Mouse (Mus musculus) embryonic facial prominence, embryonic 15.5 days (tissue): ENCODE results near the gene Hopx. TPM values are rescaled to one million over a fixed set of nuclear protein-coding genes. Genes with fewer than 3 reads are reported as not detected.

Experiments
- ATAC-seq: fragments of 200-750 bp; cut with Nextera tagmentation; 2 replicates; pipeline ENCODE4 v1.8.0; 2017; ENCODE audit warnings: low read depth, moderate TSS enrichment; ENCODE audit not compliant: insufficient number of reproducible peaks, low FRiP score, low TSS enrichment
- H3K27ac ChIP-seq: fragments of 300-500 bp; sonication (generic); replicated peaks from 2 replicates; pipeline ENCODE4 v1.5.1; 2015; ENCODE audit warnings: mild to moderate bottlenecking, inconsistent platforms
- H3K27me3 ChIP-seq: fragments of 300-500 bp; sonication (generic); 2 replicates; pipeline ENCODE4 v1.6.1; 2015; ENCODE audit warnings: inconsistent platforms
- H3K36me3 ChIP-seq: fragments of 300-500 bp; sonication (generic); 2 replicates; pipeline ENCODE4 v1.6.1; 2015; ENCODE audit warnings: mild to moderate bottlenecking, inconsistent platforms
- H3K4me1 ChIP-seq: fragments of 300-500 bp; sonication (generic); 2 replicates; pipeline ENCODE4 v1.6.1; 2015; ENCODE audit warnings: inconsistent platforms
- H3K4me2 ChIP-seq: fragments of 300-500 bp; sonication (generic); replicated peaks from 2 replicates; pipeline ENCODE4 v1.6.1; 2015; ENCODE audit warnings: mild to moderate bottlenecking, inconsistent platforms
- H3K4me3 ChIP-seq: fragments of 300-500 bp; sonication (generic); replicated peaks from 2 replicates; pipeline ENCODE4 v1.5.1; 2015; ENCODE audit warnings: mild to moderate bottlenecking, inconsistent platforms
- H3K9ac ChIP-seq: fragments of 300-500 bp; sonication (generic); 2 replicates; pipeline ENCODE4 v1.6.1; 2015; ENCODE audit warnings: inconsistent platforms
- H3K9me3 ChIP-seq: fragments of 300-500 bp; sonication (generic); replicated peaks from 2 replicates; pipeline ENCODE4 v1.6.1; 2016; ENCODE audit warnings: inconsistent platforms
- WGBS: fragments of 180-500 bp; shearing (Covaris S2); methylation state at CpG from one replicate; pipeline ENCODE4 v1.1.7; 2015; 5-methylcytosine and 5-hydroxymethylcytosine counted together
- polyA plus RNA-seq: library from polyadenylated mRNA; unstranded; fragments of >200 nt; fragmentation: Nextera tagmentation; extraction: Ambion mirVana; gene quantifications from 2 replicates; pipeline ENCODE4 v1.2.1, GENCODE M21; 2015

Hopx gene
- polyA plus RNA-seq, result 3.5 and 4.7 TPM in 2 replicates

DNA sequence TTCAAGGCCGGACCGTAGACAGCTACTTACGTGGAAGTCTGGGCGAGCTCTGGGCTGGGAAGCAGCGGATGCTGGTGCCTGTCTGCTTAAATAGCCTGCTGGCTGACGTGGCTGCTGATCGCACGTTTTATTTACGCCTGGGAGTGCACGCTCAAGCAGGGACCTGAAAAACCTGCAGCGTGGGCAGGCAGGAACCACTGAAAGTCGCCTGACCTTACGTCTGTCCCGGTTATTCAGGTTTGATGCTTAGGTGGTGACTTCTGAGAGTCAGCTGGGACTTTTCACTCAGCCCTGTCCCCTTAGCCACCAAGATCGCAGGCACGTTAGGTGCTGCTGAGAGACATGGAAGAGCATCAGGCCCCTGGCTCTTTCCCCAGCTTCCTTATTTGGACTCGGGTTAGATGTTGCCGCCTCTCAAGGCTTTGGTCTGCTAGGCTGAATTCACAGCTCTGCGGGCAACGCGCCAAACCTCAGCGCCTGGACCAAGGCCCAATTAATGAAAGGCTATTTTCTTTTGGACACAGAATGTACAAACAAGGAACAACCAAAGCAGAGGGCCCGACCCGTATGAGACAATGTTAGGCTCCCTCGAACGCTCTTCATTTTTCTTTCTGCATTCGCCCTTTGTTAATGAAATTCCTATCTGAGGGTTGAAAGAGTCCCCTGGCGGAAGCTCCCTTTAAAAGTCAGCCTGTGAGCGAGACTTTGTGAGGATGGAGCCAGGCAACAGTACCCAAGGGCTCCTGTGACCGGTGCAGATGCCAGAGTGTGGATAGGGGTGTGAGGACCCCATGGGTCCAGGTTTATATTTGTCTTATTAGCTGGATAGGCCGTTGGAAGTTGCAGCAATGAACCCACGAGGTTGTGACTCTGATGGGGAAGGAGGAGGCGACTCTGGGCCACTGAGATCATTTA lies at the start of gene Hopx:
TSS of gene Hopx (minus strand) at position 305 of the 915 bp plus-strand sequence.
- Histone ChIP-seq H3K9ac (no peak within 1 kb of the TSS), H3K4me3 (no peak within 1 kb of the TSS), H3K4me1 (0 out of 2 replicates have a peak, but pooled peaks cover 7% of the 10 kb centered on the region), H3K9me3 (no peaks in the 10 kb centered on the region), H3K27me3 (no peaks in the 10 kb centered on the region; the same call in 1 of the 2 replicates), H3K27ac (peak within 1 kb of the TSS; percentile 34; the same call in 1 of the 2 replicates), H3K4me2 (peak within 1 kb of the TSS; percentile 27), H3K36me3 (no peaks in the 10 kb centered on the region)
- 42% methylated on average over 33 of the region's 33 CpGs for WGBS
- ATAC-seq, result no peak

DNA sequence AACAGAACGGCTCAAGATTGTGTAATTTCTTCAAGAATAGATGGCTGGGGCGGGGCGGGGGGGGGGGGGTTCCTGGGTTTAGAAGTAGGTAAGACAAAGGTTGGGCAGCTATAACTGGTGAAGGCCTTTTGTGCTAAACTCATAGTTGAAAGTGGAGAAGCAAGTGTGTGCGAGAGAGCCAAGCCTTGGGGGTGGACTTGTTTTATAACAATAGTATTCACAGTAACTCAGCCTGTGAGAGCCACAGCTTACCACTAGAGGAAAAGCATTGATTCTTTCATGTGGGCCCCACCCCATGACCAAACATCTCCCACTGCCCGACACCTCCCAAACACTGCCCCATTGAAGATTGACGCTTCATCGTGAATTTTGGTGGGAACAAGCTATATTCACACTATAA lies 48.7 kb upstream of the Hopx start:
- Histone ChIP-seq H3K9me3 (no peaks in the 10 kb centered on the region), H3K4me1 (no peaks in the 10 kb centered on the region), H3K4me2 (no peak overlapping the region), H3K4me3 (no peak overlapping the region), H3K36me3 (no peaks in the 10 kb centered on the region), H3K27me3 (no peaks in the 10 kb centered on the region), H3K9ac (no peak overlapping the region), H3K27ac (no peak overlapping the region)
- WGBS, result 81% methylated on average over 7 of the region's 7 CpGs
- ATAC-seq, result no peak

DNA sequence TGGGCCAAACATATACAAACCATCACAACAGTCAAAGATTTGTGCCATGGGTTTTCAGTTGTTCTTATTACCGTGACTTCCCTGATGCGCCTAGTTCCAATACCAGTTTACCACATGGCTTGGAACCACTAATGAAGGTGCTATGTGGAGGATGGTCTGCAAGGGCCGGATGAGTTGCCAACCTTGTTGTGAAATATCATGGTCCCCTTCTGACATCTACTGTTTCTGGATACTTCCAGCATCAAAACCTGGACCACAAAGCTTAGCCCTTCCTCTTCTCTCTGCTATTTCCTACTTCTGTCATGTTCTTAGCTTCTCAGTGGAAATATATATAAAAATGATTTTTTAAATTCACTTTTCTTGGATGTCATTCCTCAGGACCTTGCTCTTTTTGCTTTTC lies 47.6 kb upstream of the Hopx start:
- WGBS, result 91% methylated on average over 3 of the region's 3 CpGs

DNA sequence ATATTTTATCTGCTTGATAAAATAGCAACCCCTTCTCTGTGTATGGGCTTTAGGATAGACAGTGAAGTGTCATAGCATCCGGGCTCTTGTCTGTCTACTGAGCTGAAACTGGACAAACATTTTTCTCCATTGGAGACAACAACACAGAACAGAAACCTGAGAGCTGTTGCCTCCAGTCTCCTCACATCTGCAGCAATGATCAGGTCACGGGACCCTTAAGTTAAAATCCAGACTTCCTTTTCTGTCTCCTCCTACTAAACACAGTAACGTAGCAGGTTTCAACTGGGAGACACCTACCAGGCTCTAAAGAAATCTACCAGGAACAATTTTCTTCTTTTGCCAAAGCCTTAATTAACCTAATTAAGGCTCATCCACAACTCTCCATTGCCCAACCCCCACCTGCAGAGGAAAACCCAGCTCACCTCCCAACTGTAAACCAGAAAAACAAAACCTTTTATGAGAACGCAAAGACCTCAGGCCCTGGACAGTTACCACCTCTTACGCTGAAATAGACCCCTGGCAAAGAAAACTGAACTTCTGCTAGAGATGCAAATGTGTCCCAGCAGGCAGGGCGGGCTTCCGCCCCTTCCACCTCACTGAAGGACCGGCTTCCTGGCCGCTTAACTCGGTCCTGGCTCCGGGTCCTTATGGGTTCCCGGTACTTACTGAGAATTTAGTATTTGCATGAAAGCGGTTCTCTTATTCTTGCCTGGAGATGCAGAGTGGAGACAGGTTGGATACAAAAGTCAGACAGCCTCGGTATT lies 43.0 kb upstream of the Hopx start:
- Histone ChIP-seq H3K9ac (no peak overlapping the region), H3K27me3 (no peaks in the 10 kb centered on the region), H3K9me3 (no peaks in the 10 kb centered on the region), H3K36me3 (no peaks in the 10 kb centered on the region), H3K27ac (peak overlapping the region; percentile 60), H3K4me2 (no peak overlapping the region), H3K4me1 (0 out of 2 replicates have a peak, but pooled peaks cover 4% of the 10 kb centered on the region), H3K4me3 (no peak overlapping the region)
- WGBS, result 33% methylated on average over 14 of the region's 14 CpGs
- no peak for ATAC-seq

More for the DNA sequence above, 47.6 kb upstream of the Hopx start:
- Histone ChIP-seq H3K4me1 (no peaks in the 10 kb centered on the region), H3K36me3 (no peaks in the 10 kb centered on the region), H3K9me3 (no peaks in the 10 kb centered on the region), H3K4me2 (no peak overlapping the region), H3K27me3 (no peaks in the 10 kb centered on the region), H3K27ac (no peak overlapping the region), H3K9ac (no peak overlapping the region), H3K4me3 (no peak overlapping the region)
- ATAC-seq, result no peak

DNA sequence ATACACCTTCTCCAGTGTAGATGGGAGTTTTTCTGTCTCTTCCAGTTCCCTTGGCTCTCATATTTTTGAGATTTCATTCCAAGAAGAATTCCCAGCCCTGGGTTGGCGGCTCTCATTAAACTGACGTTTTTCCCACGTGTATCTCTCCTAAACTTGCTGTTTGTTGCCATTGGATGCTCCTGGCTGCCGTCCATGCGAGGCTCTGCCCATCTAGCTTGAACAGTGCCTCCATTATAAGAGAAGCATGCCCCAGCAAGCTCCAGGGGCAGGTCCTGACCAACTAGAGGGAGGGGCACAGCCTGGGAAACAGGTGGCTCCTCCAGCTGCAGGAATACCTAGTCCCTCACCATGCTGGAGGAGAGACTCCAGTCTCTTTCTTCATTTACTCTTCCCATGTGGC lies 42.0 kb upstream of the Hopx start:
- ATAC-seq, result no peak
- Histone ChIP-seq H3K4me1 (0 out of 2 replicates have a peak, but pooled peaks cover 4% of the 10 kb centered on the region), H3K36me3 (no peaks in the 10 kb centered on the region), H3K4me2 (no peak overlapping the region), H3K9ac (no peak overlapping the region), H3K4me3 (no peak overlapping the region), H3K27me3 (no peaks in the 10 kb centered on the region), H3K9me3 (no peaks in the 10 kb centered on the region), H3K27ac (no peak overlapping the region; the same call in 1 of the 2 replicates)
- 42% methylated on average over 5 of the region's 5 CpGs for WGBS

DNA sequence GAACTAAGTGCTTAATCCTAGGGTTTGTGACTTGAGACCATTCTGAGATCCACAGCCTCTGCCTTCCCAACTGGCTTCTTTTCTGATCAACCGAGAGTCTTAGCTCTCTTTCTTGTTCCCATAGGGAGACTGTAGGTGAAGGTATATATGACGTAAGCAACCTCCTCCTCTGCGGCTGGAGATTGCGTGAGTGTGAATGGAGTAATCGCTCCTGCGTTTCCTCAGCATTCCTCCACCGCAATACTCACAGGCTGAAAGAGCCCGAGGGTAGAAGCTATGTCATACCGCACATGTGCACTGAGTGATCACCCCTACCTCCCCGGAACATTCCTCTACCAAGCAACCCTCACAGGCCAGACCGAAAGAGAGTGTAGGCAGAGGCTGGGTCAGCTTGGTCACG lies 40.6 kb upstream of the Hopx start:
- H3K9me3 ChIP-seq, result no peaks in the 10 kb centered on the region
- no peak for ATAC-seq
- H3K27ac ChIP-seq, result no peak overlapping the region
- 0 out of 2 replicates have a peak, but pooled peaks cover 4% of the 10 kb centered on the region for H3K4me1 ChIP-seq
- 76% methylated on average over 12 of the region's 12 CpGs for WGBS
- H3K9ac ChIP-seq, result no peak overlapping the region
- H3K36me3 ChIP-seq, result no peaks in the 10 kb centered on the region
- no peak overlapping the region for H3K4me3 ChIP-seq
- H3K4me2 ChIP-seq, result no peak overlapping the region
- no peaks in the 10 kb centered on the region for H3K27me3 ChIP-seq

DNA sequence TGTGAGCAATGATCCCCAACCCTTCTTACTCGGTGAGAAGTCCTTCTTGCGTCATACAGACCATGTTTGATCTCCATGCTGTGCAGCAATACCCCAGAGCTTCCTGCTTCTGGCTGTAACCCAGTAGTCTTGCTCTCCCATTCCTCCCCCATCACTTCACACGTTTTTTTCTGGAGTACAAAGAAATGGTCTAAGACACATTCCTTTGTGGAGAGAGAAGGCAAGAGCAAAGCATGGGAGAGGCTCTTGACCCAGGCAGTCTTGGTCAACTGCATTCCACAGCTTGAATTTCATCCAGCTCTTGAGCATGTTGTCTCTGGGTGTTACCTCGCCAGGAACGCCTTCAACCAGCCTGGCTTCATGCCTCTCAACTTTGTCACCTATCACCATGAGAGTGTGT lies 39.9 kb upstream of the Hopx start:
- Histone ChIP-seq H3K27me3 (no peaks in the 10 kb centered on the region), H3K9ac (no peak overlapping the region), H3K4me3 (no peak overlapping the region), H3K27ac (no peak overlapping the region), H3K9me3 (no peaks in the 10 kb centered on the region), H3K4me1 (0 out of 2 replicates have a peak, but pooled peaks cover 4% of the 10 kb centered on the region), H3K4me2 (no peak overlapping the region), H3K36me3 (no peaks in the 10 kb centered on the region)
- 73% methylated on average over 5 of the region's 5 CpGs for WGBS
- no peak for ATAC-seq

DNA sequence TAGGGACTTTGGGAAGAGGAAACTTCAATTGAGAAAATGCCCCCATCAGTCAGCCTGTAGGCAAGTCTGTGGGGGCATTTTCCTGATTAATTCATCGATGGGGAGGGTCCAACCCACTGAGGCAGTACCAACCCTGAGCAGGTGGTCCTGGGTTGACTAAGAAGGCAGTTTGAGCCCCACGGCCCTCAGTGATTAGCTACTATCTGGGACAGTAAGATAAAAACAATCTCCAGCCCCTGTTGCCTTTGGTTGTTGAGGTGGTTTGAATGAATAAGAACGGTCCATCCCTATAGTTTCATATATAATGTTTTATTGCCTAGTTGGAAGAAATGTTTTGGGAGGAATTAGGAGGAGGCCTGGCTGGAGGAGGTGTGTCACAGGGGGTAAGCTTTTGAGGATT lies 36.8 kb upstream of the Hopx start:
- no peak overlapping the region for H3K9ac ChIP-seq
- WGBS, result 81% methylated on average over 3 of the region's 3 CpGs
- ATAC-seq, result no peak
- H3K27me3 ChIP-seq, result no peaks in the 10 kb centered on the region
- H3K4me1 ChIP-seq, result no peaks in the 10 kb centered on the region
- H3K9me3 ChIP-seq, result no peaks in the 10 kb centered on the region
- H3K4me3 ChIP-seq, result no peak overlapping the region
- no peak overlapping the region for H3K27ac ChIP-seq
- H3K4me2 ChIP-seq, result no peak overlapping the region
- no peaks in the 10 kb centered on the region for H3K36me3 ChIP-seq

DNA sequence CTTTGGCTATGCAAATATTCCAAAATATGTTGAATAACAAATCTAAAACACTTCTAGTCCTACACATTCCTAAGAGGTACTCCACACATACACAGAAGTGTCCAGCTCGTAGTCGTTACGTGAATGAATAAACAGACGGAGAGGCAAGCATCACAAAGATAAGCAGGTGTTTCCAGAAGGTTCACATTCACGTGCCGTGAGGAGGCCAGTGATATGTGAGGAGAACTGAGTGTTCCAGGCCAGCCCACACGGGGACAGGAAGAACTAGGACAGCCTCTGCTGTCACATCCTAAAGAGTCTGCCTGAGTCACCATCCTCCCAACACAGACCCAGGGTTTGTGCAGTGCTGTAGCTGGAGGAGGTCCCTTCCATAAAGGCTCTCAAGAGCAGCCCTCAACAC lies 36.2 kb upstream of the Hopx start:
- Histone ChIP-seq H3K9me3 (no peaks in the 10 kb centered on the region), H3K4me2 (no peak overlapping the region), H3K9ac (no peak overlapping the region), H3K36me3 (no peaks in the 10 kb centered on the region), H3K27me3 (no peaks in the 10 kb centered on the region), H3K4me3 (no peak overlapping the region), H3K4me1 (no peaks in the 10 kb centered on the region), H3K27ac (no peak overlapping the region)
- WGBS, result 79% methylated on average over 7 of the region's 7 CpGs
- ATAC-seq, result no peak

DNA sequence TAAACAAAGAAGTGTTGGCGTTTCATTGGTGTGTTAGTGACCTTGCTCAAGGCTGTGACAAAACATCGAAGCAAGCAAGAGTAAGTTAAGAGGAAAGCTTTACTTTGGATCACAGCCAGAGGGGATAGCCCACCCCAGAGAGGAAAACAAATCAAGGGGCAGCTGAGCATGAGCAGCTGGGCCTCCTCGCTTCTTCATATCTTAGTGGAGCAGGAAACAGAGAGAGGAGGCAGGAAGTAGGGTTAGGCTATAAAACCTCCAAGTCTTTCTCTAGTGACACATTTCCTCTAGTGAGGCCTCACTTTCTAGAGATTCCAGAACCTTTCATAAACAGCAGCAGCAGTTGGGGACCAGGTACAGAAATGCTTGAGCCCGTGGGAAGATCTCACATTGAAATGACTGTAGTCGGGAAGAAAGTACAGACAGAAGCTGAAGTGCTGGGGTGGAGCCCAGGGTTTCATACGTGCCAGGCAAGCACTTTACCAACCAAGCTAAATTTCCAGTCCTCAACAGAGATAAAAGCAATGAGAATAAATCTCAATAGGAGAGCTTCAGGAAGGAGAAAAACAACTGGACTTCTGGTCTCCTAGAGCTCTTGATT lies 33.2 kb upstream of the Hopx start:
- Histone ChIP-seq H3K36me3 (no peaks in the 10 kb centered on the region), H3K27me3 (no peaks in the 10 kb centered on the region), H3K9ac (no peak overlapping the region), H3K4me2 (no peak overlapping the region), H3K9me3 (no peaks in the 10 kb centered on the region), H3K4me3 (no peak overlapping the region), H3K4me1 (no peaks in the 10 kb centered on the region), H3K27ac (no peak overlapping the region)
- ATAC-seq, result no peak
- WGBS, result 69% methylated on average over 6 of the region's 6 CpGs
